Mouse (Mus musculus): ENCODE data around the gene Ubxn1. TPM values are rescaled to one million over a fixed set of nuclear protein-coding genes. Genes with fewer than 3 reads are reported as not detected.
A peak's percentile ranks its signal among the peaks of the same experiment; 100 is the strongest.

Gene Ubxn1
- polyA plus RNA-seq, 1 experiment from 2014 or later: 176 TPM

- Histone ChIP-seq H3K9ac (peak overlapping the region; percentile 39; the same call in 1 of the 2 replicates), H3K27ac (no peak overlapping the region), H3K4me2 (peak overlapping the region; percentile 61), H3K36me3 (peaks cover 17% of the 10 kb centered on the region), H3K4me3 (peak overlapping the region; percentile 43), H3K27me3 (no peaks in the 10 kb centered on the region), H3K9me3 (no peaks in the 10 kb centered on the region), H3K4me1 (peaks cover 32% of the 10 kb centered on the region)
- 24% methylated on average over 29 of the region's 29 CpGs for WGBS
- ATAC-seq (ENCODE audit: insufficient number of reproducible peaks, low FRiP score, low TSS enrichment, low read depth): no peak
Observed at GRCm38 (mm10) chr19:8839908-8840791, 31.1 kb upstream of the Ubxn1 start.

- H3K36me3 ChIP-seq: peaks cover 21% of the 10 kb centered on the region
- H3K4me1 ChIP-seq: peaks cover 32% of the 10 kb centered on the region
- H3K4me3 ChIP-seq: peak overlapping the region; percentile 43
- H3K9me3 ChIP-seq: no peaks in the 10 kb centered on the region
- no peak overlapping the region for H3K9ac ChIP-seq
- H3K4me2 ChIP-seq: peak overlapping the region; percentile 61
- ATAC-seq (ENCODE audit: insufficient number of reproducible peaks, low FRiP score, low TSS enrichment, low read depth): no peak
- H3K27me3 ChIP-seq: no peaks in the 10 kb centered on the region
- 87% methylated on average over 7 of the region's 7 CpGs for WGBS
- H3K27ac ChIP-seq: no peak overlapping the region
Observed at GRCm38 (mm10) chr19:8841012-8841411, 30.3 kb upstream of the Ubxn1 start.

- Histone ChIP-seq H3K36me3 (peaks cover 40% of the 10 kb centered on the region), H3K9me3 (no peaks in the 10 kb centered on the region), H3K4me2 (no peak overlapping the region), H3K4me3 (no peak overlapping the region), H3K27ac (no peak overlapping the region), H3K27me3 (no peaks in the 10 kb centered on the region), H3K4me1 (peaks cover 32% of the 10 kb centered on the region), H3K9ac (no peak overlapping the region)
- no peak for ATAC-seq (ENCODE audit: insufficient number of reproducible peaks, low FRiP score, low TSS enrichment, low read depth)
- WGBS: 79% methylated on average over 6 of the region's 6 CpGs
Observed at GRCm38 (mm10) chr19:8842961-8843360, 28.3 kb upstream of the Ubxn1 start.

- Histone ChIP-seq H3K27me3 (no peaks in the 10 kb centered on the region), H3K4me2 (no peak overlapping the region), H3K36me3 (peaks cover 46% of the 10 kb centered on the region), H3K4me1 (peaks cover 17% of the 10 kb centered on the region), H3K4me3 (no peak overlapping the region), H3K9me3 (no peaks in the 10 kb centered on the region), H3K9ac (no peak overlapping the region), H3K27ac (peak overlapping the region; percentile 35; the same call in 1 of the 2 replicates)
- WGBS: 55% methylated on average over 5 of the region's 5 CpGs
- ATAC-seq (ENCODE audit: insufficient number of reproducible peaks, low FRiP score, low TSS enrichment, low read depth): no peak
Observed at GRCm38 (mm10) chr19:8844371-8845129, 26.7 kb upstream of the Ubxn1 start.

- Histone ChIP-seq H3K4me2 (no peak overlapping the region), H3K4me3 (no peak overlapping the region), H3K9ac (no peak overlapping the region), H3K9me3 (no peaks in the 10 kb centered on the region), H3K4me1 (peaks cover 16% of the 10 kb centered on the region), H3K36me3 (peaks cover 34% of the 10 kb centered on the region), H3K27me3 (no peaks in the 10 kb centered on the region), H3K27ac (no peak overlapping the region)
- WGBS: 75% methylated on average over 5 of the region's 5 CpGs
- ATAC-seq (ENCODE audit: insufficient number of reproducible peaks, low FRiP score, low TSS enrichment, low read depth): no peak
Observed at GRCm38 (mm10) chr19:8848356-8848755, 22.9 kb upstream of the Ubxn1 start.

GRCm38 (mm10) chr19:8850402-8850901, 20.8 kb upstream of the Ubxn1 start, which contains the start of gene Lrrn4cl:
Gene Lrrn4cl (plus strand): TSS chr19:8850768.
- Histone ChIP-seq H3K9me3 (no peaks in the 10 kb centered on the region), H3K4me1 (peaks cover 16% of the 10 kb centered on the region), H3K9ac (no peak within 1 kb of the TSS), H3K27me3 (no peaks in the 10 kb centered on the region), H3K36me3 (peaks cover 31% of the 10 kb centered on the region), H3K27ac (peak within 1 kb of the TSS; percentile 65), H3K4me2 (no peak within 1 kb of the TSS), H3K4me3 (no peak within 1 kb of the TSS)
- 8% methylated on average over 7 of the region's 7 CpGs for WGBS
- peak; percentile 49; the same call in 1 of the 2 replicates for ATAC-seq (ENCODE audit: insufficient number of reproducible peaks, low FRiP score, low TSS enrichment, low read depth)

- Histone ChIP-seq H3K36me3 (peaks cover 19% of the 10 kb centered on the region), H3K27me3 (no peaks in the 10 kb centered on the region), H3K4me3 (no peak overlapping the region), H3K4me1 (peaks cover 16% of the 10 kb centered on the region), H3K27ac (no peak overlapping the region), H3K4me2 (no peak overlapping the region), H3K9me3 (no peaks in the 10 kb centered on the region), H3K9ac (no peak overlapping the region)
- ATAC-seq (ENCODE audit: insufficient number of reproducible peaks, low FRiP score, low TSS enrichment, low read depth): no peak
- 52% methylated on average over 7 of the region's 7 CpGs for WGBS
Observed at GRCm38 (mm10) chr19:8851639-8852038, 19.7 kb upstream of the Ubxn1 start.

GRCm38 (mm10) chr19:8852236-8852928, 18.9 kb upstream of the Ubxn1 start:
- no peak overlapping the region for H3K9ac ChIP-seq
- no peaks in the 10 kb centered on the region for H3K27me3 ChIP-seq
- no peak overlapping the region for H3K27ac ChIP-seq

GRCm38 (mm10) chr19:8853117-8853516, 18.2 kb upstream of the Ubxn1 start:
- Histone ChIP-seq H3K27me3 (no peaks in the 10 kb centered on the region), H3K4me3 (no peak overlapping the region), H3K9ac (no peak overlapping the region), H3K9me3 (no peaks in the 10 kb centered on the region), H3K36me3 (peaks cover 6% of the 10 kb centered on the region; the same call in 1 of the 2 replicates), H3K4me1 (peaks cover 16% of the 10 kb centered on the region), H3K4me2 (no peak overlapping the region), H3K27ac (no peak overlapping the region)
- WGBS: 83% methylated on average over 3 of the region's 3 CpGs
- ATAC-seq (ENCODE audit: insufficient number of reproducible peaks, low FRiP score, low TSS enrichment, low read depth): no peak

More at GRCm38 (mm10) chr19:8852236-8852928, 18.9 kb upstream of the Ubxn1 start:
- H3K9me3 ChIP-seq: no peaks in the 10 kb centered on the region
- no peak for ATAC-seq (ENCODE audit: insufficient number of reproducible peaks, low FRiP score, low TSS enrichment, low read depth)
- WGBS: 43% methylated on average over 10 of the region's 10 CpGs
- H3K36me3 ChIP-seq: peaks cover 12% of the 10 kb centered on the region
- H3K4me1 ChIP-seq: peaks cover 16% of the 10 kb centered on the region
- H3K4me3 ChIP-seq: no peak overlapping the region
- no peak overlapping the region for H3K4me2 ChIP-seq

GRCm38 (mm10) chr19:8857689-8858088, 13.6 kb upstream of the Ubxn1 start:
- H3K4me1 ChIP-seq: no peaks in the 10 kb centered on the region
- no peak overlapping the region for H3K4me2 ChIP-seq
- no peaks in the 10 kb centered on the region for H3K9me3 ChIP-seq
- 38% methylated on average over 4 of the region's 4 CpGs for WGBS
- no peak for ATAC-seq (ENCODE audit: insufficient number of reproducible peaks, low FRiP score, low TSS enrichment, low read depth)
- H3K9ac ChIP-seq: no peak overlapping the region
- no peak overlapping the region for H3K27ac ChIP-seq
- no peaks in the 10 kb centered on the region for H3K36me3 ChIP-seq
- no peaks in the 10 kb centered on the region for H3K27me3 ChIP-seq
- no peak overlapping the region for H3K4me3 ChIP-seq

GRCm38 (mm10) chr19:8859018-8859417, 12.3 kb upstream of the Ubxn1 start:
- no peaks in the 10 kb centered on the region for H3K36me3 ChIP-seq
- H3K4me3 ChIP-seq: no peak overlapping the region
- no peaks in the 10 kb centered on the region for H3K27me3 ChIP-seq
- H3K9me3 ChIP-seq: no peaks in the 10 kb centered on the region
- no peak overlapping the region for H3K4me2 ChIP-seq
- H3K9ac ChIP-seq: no peak overlapping the region
- WGBS: 26% methylated on average over 1 of the region's 1 CpGs
- H3K4me1 ChIP-seq: no peaks in the 10 kb centered on the region
- no peak for ATAC-seq (ENCODE audit: insufficient number of reproducible peaks, low FRiP score, low TSS enrichment, low read depth)
- H3K27ac ChIP-seq: no peak overlapping the region
